Mouse (Mus musculus) limb, embryonic 10.5 days (tissue): ENCODE measurements around the gene Als2cl. TPM values are rescaled to one million over a fixed set of nuclear protein-coding genes. Genes with fewer than 3 reads are reported as not detected.

ENCODE experiments used
- DNase-seq: peaks from one replicate; pipeline ENCODE4 v3.0.0-alpha.2; 2017; ENCODE audit warnings: low spot score
- H3K27ac ChIP-seq: fragments of 300-500 bp; sonication (generic); 2 replicates; pipeline ENCODE4 v1.5.1; 2016; ENCODE audit warnings: mild to moderate bottlenecking
- H3K27me3 ChIP-seq: fragments of 300-500 bp; sonication (generic); 2 replicates; pipeline ENCODE4 v1.6.1; 2016; ENCODE audit warnings: low read depth, mild to moderate bottlenecking; ENCODE audit not compliant: poor library complexity, severe bottlenecking
- H3K36me3 ChIP-seq: fragments of 300-500 bp; sonication (generic); 2 replicates; pipeline ENCODE4 v1.6.1; 2016; ENCODE audit warnings: mild to moderate bottlenecking, moderate library complexity
- H3K4me1 ChIP-seq: fragments of 300-500 bp; sonication (generic); 2 replicates; pipeline ENCODE4 v1.6.1; 2016
- H3K4me3 ChIP-seq: fragments of 300-500 bp; sonication (generic); 2 replicates; pipeline ENCODE4 v1.5.1; 2016; ENCODE audit warnings: mild to moderate bottlenecking, moderate library complexity
- H3K9me3 ChIP-seq: fragments of 300-500 bp; sonication (generic); replicated peaks from 2 replicates; pipeline ENCODE4 v1.6.1; 2016; ENCODE audit warnings: mild to moderate bottlenecking
- WGBS: fragments of 180-500 bp; shearing (Covaris S2); methylation state at CpG from one replicate; pipeline ENCODE4 v1.1.7; 2016; 5-methylcytosine and 5-hydroxymethylcytosine counted together
- polyA plus RNA-seq: library from polyadenylated mRNA; unstranded; fragments of >200 nt; fragmentation: Nextera tagmentation; extraction: Ambion mirVana; gene quantifications from 2 replicates; pipeline ENCODE4 v1.2.1, GENCODE M21; 2016

The Als2cl gene
- polyA plus RNA-seq, 1 experiment from 2014 or later, result 1.9 TPM

GRCm38 (mm10) chr9:110908631-110909016 is 29.0 kb downstream of the Als2cl start:
- Histone ChIP-seq H3K27me3 (no peaks in the 10 kb centered on the region), H3K4me1 (peaks cover 5% of the 10 kb centered on the region; the same call in 1 of the 2 replicates), H3K36me3 (no peaks in the 10 kb centered on the region), H3K27ac (no peak overlapping the region), H3K9me3 (0 out of 2 replicates have a peak, but pooled peaks cover 2% of the 10 kb centered on the region), H3K4me3 (no peak overlapping the region)
- DNase-seq, result no peak
- WGBS, result 97% methylated on average over 3 of the region's 3 CpGs

GRCm38 (mm10) chr9:110909371-110909967 is 29.8 kb downstream of the Als2cl start:
- H3K27me3 ChIP-seq, result no peaks in the 10 kb centered on the region
- 0 out of 2 replicates have a peak, but pooled peaks cover 2% of the 10 kb centered on the region for H3K9me3 ChIP-seq
- no peaks in the 10 kb centered on the region for H3K36me3 ChIP-seq
- H3K27ac ChIP-seq, result no peak overlapping the region
- no peak for DNase-seq
- peaks cover 5% of the 10 kb centered on the region; the same call in 1 of the 2 replicates for H3K4me1 ChIP-seq
- WGBS, result 81% methylated on average over 6 of the region's 6 CpGs
- H3K4me3 ChIP-seq, result no peak overlapping the region

- no peaks in the 10 kb centered on the region for H3K36me3 ChIP-seq
- peaks cover 5% of the 10 kb centered on the region; the same call in 1 of the 2 replicates for H3K4me1 ChIP-seq
- H3K4me3 ChIP-seq, result no peak overlapping the region
- no peak overlapping the region for H3K27ac ChIP-seq
- whole genome bisulfite sequencing, result 63% methylated on average over 21 of the region's 21 CpGs
- no peak for DNase-seq
- no peaks in the 10 kb centered on the region for H3K9me3 ChIP-seq
- H3K27me3 ChIP-seq, result no peaks in the 10 kb centered on the region
These were observed 35.1 kb downstream of the Als2cl start for GRCm38 (mm10) chr9:110914631-110915236.

- H3K9me3 ChIP-seq, result no peaks in the 10 kb centered on the region
- no peaks in the 10 kb centered on the region for H3K36me3 ChIP-seq
- 65% methylated on average over 8 of the region's 8 CpGs for WGBS
- no peaks in the 10 kb centered on the region for H3K27me3 ChIP-seq
- H3K4me3 ChIP-seq, result no peak overlapping the region
- H3K27ac ChIP-seq, result no peak overlapping the region
- no peak for DNase-seq
- peaks cover 5% of the 10 kb centered on the region; the same call in 1 of the 2 replicates for H3K4me1 ChIP-seq
These were observed 35.8 kb downstream of the Als2cl start for GRCm38 (mm10) chr9:110915466-110915865.

- peaks cover 5% of the 10 kb centered on the region; the same call in 1 of the 2 replicates for H3K4me1 ChIP-seq
These were observed 37.1 kb downstream of the Als2cl start, which contains the start of gene Fam240a for GRCm38 (mm10) chr9:110916786-110917185. TSS of gene Fam240a (minus strand) at chr9:110916861.

GRCm38 (mm10) chr9:110920665-110921419 is 41.2 kb downstream of the Als2cl start:
- no peak for DNase-seq

More at GRCm38 (mm10) chr9:110916786-110917185, 37.1 kb downstream of the Als2cl start, which contains the start of gene Fam240a:
- Histone ChIP-seq H3K27ac (no peak within 1 kb of the TSS), H3K4me3 (no peak within 1 kb of the TSS), H3K36me3 (no peaks in the 10 kb centered on the region), H3K27me3 (no peaks in the 10 kb centered on the region), H3K9me3 (no peaks in the 10 kb centered on the region)
- WGBS, result 90% methylated on average over 7 of the region's 7 CpGs
- no peak for DNase-seq

GRCm38 (mm10) chr9:110922759-110923158 is 43.1 kb downstream of the Als2cl start:
- DNase-seq, result peak; percentile 86
- Histone ChIP-seq H3K9me3 (no peaks in the 10 kb centered on the region), H3K27me3 (no peaks in the 10 kb centered on the region), H3K27ac (no peak overlapping the region), H3K4me1 (no peaks in the 10 kb centered on the region), H3K4me3 (no peak overlapping the region), H3K36me3 (no peaks in the 10 kb centered on the region)
- 18% methylated on average over 7 of the region's 7 CpGs for WGBS

More at GRCm38 (mm10) chr9:110920665-110921419, 41.2 kb downstream of the Als2cl start:
- H3K27ac ChIP-seq, result no peak overlapping the region
- H3K9me3 ChIP-seq, result no peaks in the 10 kb centered on the region
- WGBS, result 79% methylated on average over 15 of the region's 15 CpGs
- H3K4me3 ChIP-seq, result no peak overlapping the region
- no peaks in the 10 kb centered on the region for H3K36me3 ChIP-seq
- H3K27me3 ChIP-seq, result no peaks in the 10 kb centered on the region
- H3K4me1 ChIP-seq, result no peaks in the 10 kb centered on the region

GRCm38 (mm10) chr9:110931573-110931972 is 51.9 kb downstream of the Als2cl start:
- DNase-seq, result no peak
- no peak overlapping the region for H3K4me3 ChIP-seq
- no peaks in the 10 kb centered on the region for H3K36me3 ChIP-seq
- H3K4me1 ChIP-seq, result no peaks in the 10 kb centered on the region
- WGBS, result 76% methylated on average over 6 of the region's 6 CpGs
- H3K9me3 ChIP-seq, result no peaks in the 10 kb centered on the region
- H3K27me3 ChIP-seq, result no peaks in the 10 kb centered on the region
- H3K27ac ChIP-seq, result no peak overlapping the region

- no peak for DNase-seq
- Histone ChIP-seq H3K4me3 (no peak overlapping the region), H3K4me1 (no peaks in the 10 kb centered on the region), H3K9me3 (no peaks in the 10 kb centered on the region), H3K36me3 (no peaks in the 10 kb centered on the region), H3K27me3 (no peaks in the 10 kb centered on the region), H3K27ac (no peak overlapping the region)
- WGBS, result 85% methylated on average over 12 of the region's 12 CpGs
These were observed 54.3 kb downstream of the Als2cl start for GRCm38 (mm10) chr9:110933850-110934437.

GRCm38 (mm10) chr9:110935941-110936340 is 56.3 kb downstream of the Als2cl start:
- Histone ChIP-seq H3K27me3 (no peaks in the 10 kb centered on the region), H3K27ac (no peak overlapping the region), H3K9me3 (no peaks in the 10 kb centered on the region), H3K4me1 (no peaks in the 10 kb centered on the region), H3K36me3 (no peaks in the 10 kb centered on the region), H3K4me3 (no peak overlapping the region)
- 90% methylated on average over 7 of the region's 7 CpGs for WGBS
- no peak for DNase-seq

GRCm38 (mm10) chr9:110937506-110938490 is 58.1 kb downstream of the Als2cl start:
- no peak for DNase-seq
- WGBS, result 69% methylated on average over 12 of the region's 12 CpGs
- no peaks in the 10 kb centered on the region for H3K36me3 ChIP-seq
- H3K4me3 ChIP-seq, result no peak overlapping the region
- H3K4me1 ChIP-seq, result no peaks in the 10 kb centered on the region
- H3K27ac ChIP-seq, result no peak overlapping the region
- no peaks in the 10 kb centered on the region for H3K27me3 ChIP-seq
- no peaks in the 10 kb centered on the region for H3K9me3 ChIP-seq

- H3K4me3 ChIP-seq, result no peak overlapping the region
- no peaks in the 10 kb centered on the region for H3K36me3 ChIP-seq
- H3K27ac ChIP-seq, result no peak overlapping the region
- no peak for DNase-seq
- peaks cover 60% of the 10 kb centered on the region for H3K27me3 ChIP-seq
- 33% methylated on average over 13 of the region's 13 CpGs for WGBS
- H3K9me3 ChIP-seq, result no peaks in the 10 kb centered on the region
- H3K4me1 ChIP-seq, result peaks cover 16% of the 10 kb centered on the region
These were observed 64.6 kb downstream of the Als2cl start for GRCm38 (mm10) chr9:110944265-110944664.
